Mouse (Mus musculus): Measurements from ENCODE around the gene Clip3. TPM values are rescaled to one million over a fixed set of nuclear protein-coding genes. Genes with fewer than 3 reads are reported as not detected.

The Clip3 gene
- polyA plus RNA-seq, 1 experiment from 2014 or later: 115 TPM

GRCm38 (mm10) chr7:30308076-30309005 lies 16.8 kb downstream of the Clip3 start, which contains the start of gene Alkbh6:
TSS of gene Alkbh6 (plus strand) at chr7:30308717.
- H3K36me3 ChIP-seq (ENCODE audit: control insufficient read depth, insufficient read depth, low read length): peaks cover 28% of the 10 kb centered on the region
- WGBS: 3% methylated on average over 27 of the region's 27 CpGs

GRCm38 (mm10) chr7:30309395-30310129 lies 18.0 kb downstream of the Clip3 start:
- Histone ChIP-seq H3K4me3 (ENCODE audit: low read depth, low read length) (peak overlapping the region; percentile 48), H3K9me3 (ENCODE audit: control insufficient read depth, low read length) (no peaks in the 10 kb centered on the region), H3K4me2 (ENCODE audit: low read depth, low read length) (peak overlapping the region; percentile 91), H3K27me3 (ENCODE audit: control insufficient read depth, insufficient read depth, low read length) (no peaks in the 10 kb centered on the region), H3K36me3 (ENCODE audit: control insufficient read depth, insufficient read depth, low read length) (peaks cover 22% of the 10 kb centered on the region), H3K27ac (ENCODE audit: low read depth, low read length) (no peak overlapping the region), H3K4me1 (ENCODE audit: control insufficient read depth, insufficient read depth, low read length) (peaks cover 12% of the 10 kb centered on the region), H3K9ac (replicated peaks; ENCODE audit: low read depth, low read length) (peak overlapping the region; percentile 53)
- WGBS: 65% methylated on average over 15 of the region's 15 CpGs
- ATAC-seq (ENCODE audit: low read depth): no peak

More at GRCm38 (mm10) chr7:30308076-30309005, 16.8 kb downstream of the Clip3 start, which contains the start of gene Alkbh6:
- H3K27ac ChIP-seq (ENCODE audit: low read depth, low read length): peak within 1 kb of the TSS; percentile 40
- no peaks in the 10 kb centered on the region for H3K9me3 ChIP-seq (ENCODE audit: control insufficient read depth, low read length)
- peaks cover 12% of the 10 kb centered on the region for H3K4me1 ChIP-seq (ENCODE audit: control insufficient read depth, insufficient read depth, low read length)
- ATAC-seq (ENCODE audit: low read depth): peak; percentile 100
- peak within 1 kb of the TSS; percentile 91 for H3K4me2 ChIP-seq (ENCODE audit: low read depth, low read length)
- H3K27me3 ChIP-seq (ENCODE audit: control insufficient read depth, insufficient read depth, low read length): no peaks in the 10 kb centered on the region
- peak within 1 kb of the TSS; percentile 48 for H3K4me3 ChIP-seq (ENCODE audit: low read depth, low read length)
- H3K9ac ChIP-seq (replicated peaks; ENCODE audit: low read depth, low read length): peak within 1 kb of the TSS; percentile 53

GRCm38 (mm10) chr7:30310136-30310535 lies 18.6 kb downstream of the Clip3 start:
- no peak overlapping the region for H3K9ac ChIP-seq (replicated peaks; ENCODE audit: low read depth, low read length)
- no peak overlapping the region for H3K4me3 ChIP-seq (ENCODE audit: low read depth, low read length)
- H3K4me2 ChIP-seq (ENCODE audit: low read depth, low read length): no peak overlapping the region
- peaks cover 20% of the 10 kb centered on the region for H3K36me3 ChIP-seq (ENCODE audit: control insufficient read depth, insufficient read depth, low read length)
- no peaks in the 10 kb centered on the region for H3K27me3 ChIP-seq (ENCODE audit: control insufficient read depth, insufficient read depth, low read length)
- no peak for ATAC-seq (ENCODE audit: low read depth)
- H3K27ac ChIP-seq (ENCODE audit: low read depth, low read length): no peak overlapping the region
- H3K9me3 ChIP-seq (ENCODE audit: control insufficient read depth, low read length): no peaks in the 10 kb centered on the region
- peaks cover 12% of the 10 kb centered on the region for H3K4me1 ChIP-seq (ENCODE audit: control insufficient read depth, insufficient read depth, low read length)
- 90% methylated on average over 12 of the region's 12 CpGs for WGBS

- no peak overlapping the region for H3K9ac ChIP-seq (replicated peaks; ENCODE audit: low read depth, low read length)
- 55% methylated on average over 27 of the region's 27 CpGs for WGBS
- no peak overlapping the region for H3K27ac ChIP-seq (ENCODE audit: low read depth, low read length)
- no peaks in the 10 kb centered on the region for H3K27me3 ChIP-seq (ENCODE audit: control insufficient read depth, insufficient read depth, low read length)
- H3K36me3 ChIP-seq (ENCODE audit: control insufficient read depth, insufficient read depth, low read length): peaks cover 4% of the 10 kb centered on the region; the same call in 1 of the 2 replicates
- H3K4me2 ChIP-seq (ENCODE audit: low read depth, low read length): no peak overlapping the region
- ATAC-seq (ENCODE audit: low read depth): no peak
- no peaks in the 10 kb centered on the region for H3K9me3 ChIP-seq (ENCODE audit: control insufficient read depth, low read length)
- peaks cover 12% of the 10 kb centered on the region for H3K4me1 ChIP-seq (ENCODE audit: control insufficient read depth, insufficient read depth, low read length)
- H3K4me3 ChIP-seq (ENCODE audit: low read depth, low read length): no peak overlapping the region
These were observed 22.3 kb downstream of the Clip3 start for GRCm38 (mm10) chr7:30313666-30314320.

GRCm38 (mm10) chr7:30314721-30315155 lies 23.2 kb downstream of the Clip3 start, which contains the start of gene Syne4:
TSS of gene Syne4 (plus strand) at chr7:30314807.
- Histone ChIP-seq H3K36me3 (ENCODE audit: control insufficient read depth, insufficient read depth, low read length) (peaks cover 4% of the 10 kb centered on the region; the same call in 1 of the 2 replicates), H3K4me3 (ENCODE audit: low read depth, low read length) (no peak within 1 kb of the TSS), H3K9ac (replicated peaks; ENCODE audit: low read depth, low read length) (no peak within 1 kb of the TSS), H3K27ac (ENCODE audit: low read depth, low read length) (no peak within 1 kb of the TSS), H3K4me2 (ENCODE audit: low read depth, low read length) (no peak within 1 kb of the TSS), H3K9me3 (ENCODE audit: control insufficient read depth, low read length) (no peaks in the 10 kb centered on the region), H3K4me1 (ENCODE audit: control insufficient read depth, insufficient read depth, low read length) (peaks cover 4% of the 10 kb centered on the region; the same call in 1 of the 2 replicates), H3K27me3 (ENCODE audit: control insufficient read depth, insufficient read depth, low read length) (no peaks in the 10 kb centered on the region)
- no peak for ATAC-seq (ENCODE audit: low read depth)
- WGBS: 3% methylated on average over 9 of the region's 9 CpGs

GRCm38 (mm10) chr7:30315559-30316529 lies 24.3 kb downstream of the Clip3 start:
- no peaks in the 10 kb centered on the region for H3K9me3 ChIP-seq (ENCODE audit: control insufficient read depth, low read length)
- H3K4me3 ChIP-seq (ENCODE audit: low read depth, low read length): no peak overlapping the region
- WGBS: 82% methylated on average over 13 of the region's 13 CpGs
- peaks cover 2% of the 10 kb centered on the region; the same call in 1 of the 2 replicates for H3K4me1 ChIP-seq (ENCODE audit: control insufficient read depth, insufficient read depth, low read length)
- H3K9ac ChIP-seq (replicated peaks; ENCODE audit: low read depth, low read length): no peak overlapping the region
- H3K27ac ChIP-seq (ENCODE audit: low read depth, low read length): no peak overlapping the region
- no peaks in the 10 kb centered on the region for H3K27me3 ChIP-seq (ENCODE audit: control insufficient read depth, insufficient read depth, low read length)
- H3K4me2 ChIP-seq (ENCODE audit: low read depth, low read length): no peak overlapping the region
- peaks cover 4% of the 10 kb centered on the region; the same call in 1 of the 2 replicates for H3K36me3 ChIP-seq (ENCODE audit: control insufficient read depth, insufficient read depth, low read length)
- ATAC-seq (ENCODE audit: low read depth): no peak

GRCm38 (mm10) chr7:30318142-30318541 lies 26.6 kb downstream of the Clip3 start:
- H3K27me3 ChIP-seq (ENCODE audit: control insufficient read depth, insufficient read depth, low read length): no peaks in the 10 kb centered on the region

More at GRCm38 (mm10) chr7:30318142-30318541, 26.6 kb downstream of the Clip3 start:
- Histone ChIP-seq H3K4me1 (ENCODE audit: control insufficient read depth, insufficient read depth, low read length) (peaks cover 9% of the 10 kb centered on the region), H3K9ac (replicated peaks; ENCODE audit: low read depth, low read length) (no peak overlapping the region), H3K9me3 (ENCODE audit: control insufficient read depth, low read length) (no peaks in the 10 kb centered on the region), H3K4me3 (ENCODE audit: low read depth, low read length) (no peak overlapping the region), H3K27ac (ENCODE audit: low read depth, low read length) (no peak overlapping the region), H3K36me3 (ENCODE audit: control insufficient read depth, insufficient read depth, low read length) (no peaks in the 10 kb centered on the region; the same call in 1 of the 2 replicates), H3K4me2 (ENCODE audit: low read depth, low read length) (no peak overlapping the region)
- no peak for ATAC-seq (ENCODE audit: low read depth)
- 96% methylated on average over 3 of the region's 3 CpGs for WGBS
